Mouse (Mus musculus) lung, adult 2 months (tissue): ENCODE data around the gene Pym1. TPM values are rescaled to one million over a fixed set of nuclear protein-coding genes. Genes with fewer than 3 reads are reported as not detected.
A peak's percentile ranks its signal among the peaks of the same experiment; 100 is the strongest.

Experiments
- DNase-seq: peaks from one replicate; pipeline ENCODE4 v3.0.0; 2022
- H3K4me1 ChIP-seq: fragments of 200-500 bp; 2 replicates; pipeline ENCODE4 v1.6.1; 2011; ENCODE audit warnings: low read length; ENCODE audit not compliant: control insufficient read depth, insufficient read depth
- H3K4me3 ChIP-seq: fragments of 200-500 bp; replicated peaks from 2 replicates; pipeline ENCODE3; 2011; ENCODE audit warnings: low read depth, mild to moderate bottlenecking, control low read depth, low read length; ENCODE audit errors: extremely low read depth
- CTCF ChIP-seq: fragments of 200-500 bp; IDR thresholded peaks from 2 replicates; pipeline ENCODE4 v1.5.1; 2011; ENCODE audit warnings: mild to moderate bottlenecking, low read length, control low read depth; ENCODE audit not compliant: insufficient read depth
- POLR2A ChIP-seq: fragments of 200-500 bp; IDR thresholded peaks from 2 replicates; pipeline ENCODE4 v1.6.1; 2011; ENCODE audit warnings: low read depth, mild to moderate bottlenecking, control low read depth, low read length, borderline replicate concordance; ENCODE audit errors: extremely low read depth
- whole genome bisulfite sequencing: fragments of 180-500 bp; shearing (Covaris S2); methylation state at CpG from one replicate; pipeline ENCODE4 v1.1.7; 2018; 5-methylcytosine and 5-hydroxymethylcytosine counted together
- polyA plus RNA-seq: library from polyadenylated mRNA; depleted of rRNA; stranded (reverse); fragments of >200 nt; gene quantifications from 2 replicates; pipeline ENCODE4 v1.2.3, GENCODE M21; 2012

Gene Pym1
- polyA plus RNA-seq, 1 experiment: 22.4 TPM

- no peaks in the 10 kb centered on the region for H3K4me1 ChIP-seq
- WGBS: 65% methylated on average over 7 of the region's 7 CpGs
- H3K4me3 ChIP-seq: peak within 1 kb of the TSS; percentile 50
- TF ChIP-seq POLR2A (no peak), CTCF (no peak)
- DNase-seq: no peak
Measured at GRCm38 (mm10) chr10:128790398-128791124, 42.9 kb downstream of the Pym1 start, which contains the start of gene Mmp19. TSS of gene Mmp19 (plus strand) at chr10:128790910.

- H3K4me3 ChIP-seq: no peak overlapping the region
- no peaks in the 10 kb centered on the region for H3K4me1 ChIP-seq
- TF ChIP-seq CTCF: no peak
- TF ChIP-seq POLR2A: no peak
- DNase-seq: no peak
Measured at GRCm38 (mm10) chr10:128792041-128792440, 44.4 kb downstream of the Pym1 start.

DNA sequence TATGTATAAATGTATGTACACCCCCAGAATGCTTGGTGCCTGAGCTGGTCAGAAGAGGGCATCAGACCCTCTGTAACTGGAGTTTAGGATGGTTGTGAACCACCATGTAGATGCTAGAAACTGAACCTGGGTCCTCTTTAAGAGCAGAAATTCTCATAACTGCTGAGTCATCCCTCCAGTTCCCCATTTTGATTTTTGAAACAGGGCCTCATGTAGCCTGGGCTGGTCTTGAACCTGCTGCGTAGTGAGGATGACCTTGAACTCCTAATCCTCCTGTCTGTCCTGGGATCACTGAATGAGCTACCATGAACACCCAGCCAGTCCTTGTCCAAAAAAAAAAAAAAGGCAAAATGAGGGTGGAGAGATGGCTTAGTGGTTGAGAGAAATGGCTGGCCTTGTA, 45.6 kb downstream of the Pym1 start:
- 95% methylated on average over 1 of the region's 1 CpGs for WGBS
- TF ChIP-seq POLR2A: no peak
- no peak overlapping the region for H3K4me3 ChIP-seq
- DNase-seq: no peak
- no peaks in the 10 kb centered on the region for H3K4me1 ChIP-seq

DNA sequence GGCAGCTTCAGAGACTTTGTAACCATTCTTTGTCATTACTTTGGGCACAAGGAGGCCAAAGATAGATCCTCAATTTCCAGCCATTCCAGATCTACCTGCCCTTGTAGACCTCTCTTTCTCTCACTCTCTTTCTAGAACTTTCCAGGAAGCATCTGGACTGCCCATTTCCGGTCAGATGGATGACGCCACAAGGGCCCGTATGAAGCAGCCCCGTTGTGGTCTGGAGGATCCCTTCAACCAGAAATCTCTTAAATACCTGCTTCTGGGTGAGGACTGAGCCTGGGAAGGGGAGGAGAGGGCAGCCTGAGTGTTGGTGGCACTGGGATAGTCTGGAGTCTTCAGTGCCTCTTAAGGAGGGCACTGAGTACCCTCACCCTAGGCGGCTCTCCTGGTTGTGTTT, 46.7 kb downstream of the Pym1 start:
- DNase-seq: no peak
- H3K4me1 ChIP-seq: no peaks in the 10 kb centered on the region
- no peak overlapping the region for H3K4me3 ChIP-seq
- no peak for TF ChIP-seq CTCF
- no peak for TF ChIP-seq POLR2A
- 68% methylated on average over 5 of the region's 5 CpGs for WGBS

GRCm38 (mm10) chr10:128795581-128795980, 47.9 kb downstream of the Pym1 start:
- DNase-seq: no peak
- Histone ChIP-seq H3K4me3 (no peak overlapping the region), H3K4me1 (no peaks in the 10 kb centered on the region)
- TF ChIP-seq CTCF (no peak), POLR2A (no peak)
- 88% methylated on average over 3 of the region's 3 CpGs for whole genome bisulfite sequencing

DNA sequence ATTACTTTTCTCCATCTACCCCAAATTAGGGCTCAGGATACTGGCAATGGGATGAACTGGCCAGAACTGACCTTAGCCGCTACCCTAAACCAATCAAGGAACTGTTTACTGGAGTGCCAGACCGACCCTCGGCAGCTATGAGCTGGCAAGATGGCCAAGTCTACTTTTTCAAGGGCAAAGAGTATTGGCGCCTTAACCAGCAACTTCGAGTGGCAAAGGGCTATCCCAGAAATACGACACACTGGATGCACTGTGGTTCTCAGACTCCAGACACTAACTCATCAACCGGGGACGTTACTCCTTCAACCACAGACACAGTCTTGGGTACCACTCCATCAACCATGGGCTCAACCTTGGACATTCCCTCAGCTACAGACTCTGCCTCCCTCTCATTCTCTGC, 51.0 kb downstream of the Pym1 start:
- 92% methylated on average over 8 of the region's 8 CpGs for WGBS

GRCm38 (mm10) chr10:128801981-128802495, 54.3 kb downstream of the Pym1 start:
- H3K4me1 ChIP-seq: peaks cover 8% of the 10 kb centered on the region; the same call in 1 of the 2 replicates
- H3K4me3 ChIP-seq: no peak overlapping the region
- TF ChIP-seq POLR2A: no peak
- no peak for TF ChIP-seq CTCF
- WGBS: 89% methylated on average over 16 of the region's 16 CpGs
- no peak for DNase-seq

More for the DNA sequence above, 51.0 kb downstream of the Pym1 start:
- no peak overlapping the region for H3K4me3 ChIP-seq
- H3K4me1 ChIP-seq: peaks cover 2% of the 10 kb centered on the region; the same call in 1 of the 2 replicates
- DNase-seq: no peak
- no peak for TF ChIP-seq CTCF
- TF ChIP-seq POLR2A: no peak

DNA sequence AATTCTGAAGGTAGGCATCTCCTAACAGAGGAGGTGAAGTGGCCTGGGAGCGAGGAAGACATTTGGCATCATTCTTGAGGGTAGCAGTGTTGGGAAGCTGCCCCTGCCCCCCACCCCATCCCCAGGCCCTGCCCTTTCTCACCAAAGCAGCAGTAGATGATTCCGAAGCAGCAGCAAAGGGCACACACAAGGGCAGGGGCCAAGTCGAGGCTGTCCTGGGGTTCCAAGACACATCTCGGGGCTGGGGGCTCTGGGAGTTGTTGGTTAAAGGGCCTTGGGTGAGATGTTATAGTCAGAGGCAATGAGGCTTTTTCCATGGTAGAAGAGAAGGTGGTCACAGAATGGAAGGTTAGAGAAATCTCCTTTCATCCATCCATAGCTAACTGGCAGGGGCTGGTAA, 55.3 kb downstream of the Pym1 start:
- WGBS: 64% methylated on average over 4 of the region's 4 CpGs
- H3K4me3 ChIP-seq: no peak overlapping the region
- DNase-seq: no peak
- peaks cover 10% of the 10 kb centered on the region; the same call in 1 of the 2 replicates for H3K4me1 ChIP-seq
- TF ChIP-seq POLR2A (no peak), CTCF (no peak)

DNA sequence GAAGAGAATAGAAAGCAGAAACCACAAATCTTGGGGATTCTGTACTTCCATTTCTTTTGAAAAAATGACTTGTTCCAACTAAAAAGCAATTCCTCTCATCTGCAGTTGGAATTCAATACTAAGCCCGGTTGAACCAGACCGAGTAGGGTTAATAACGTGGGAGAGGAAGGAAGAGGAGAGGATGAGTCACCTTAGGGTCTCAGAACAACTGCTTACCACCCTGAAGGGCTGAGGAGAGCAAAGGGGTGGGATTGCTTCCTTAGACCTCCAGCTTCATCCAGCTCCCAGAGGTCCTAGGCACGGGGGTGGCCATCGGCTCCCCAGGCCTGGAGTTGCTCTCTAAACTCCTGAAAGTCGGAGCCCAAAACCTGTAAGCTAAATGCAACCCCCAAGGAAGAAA, 55.7 kb downstream of the Pym1 start:
- no peak for DNase-seq
- WGBS: 6% methylated on average over 6 of the region's 6 CpGs
- H3K4me1 ChIP-seq: peaks cover 10% of the 10 kb centered on the region; the same call in 1 of the 2 replicates
- H3K4me3 ChIP-seq: peak overlapping the region; percentile 42
- TF ChIP-seq CTCF (no peak), POLR2A (no peak)

DNA sequence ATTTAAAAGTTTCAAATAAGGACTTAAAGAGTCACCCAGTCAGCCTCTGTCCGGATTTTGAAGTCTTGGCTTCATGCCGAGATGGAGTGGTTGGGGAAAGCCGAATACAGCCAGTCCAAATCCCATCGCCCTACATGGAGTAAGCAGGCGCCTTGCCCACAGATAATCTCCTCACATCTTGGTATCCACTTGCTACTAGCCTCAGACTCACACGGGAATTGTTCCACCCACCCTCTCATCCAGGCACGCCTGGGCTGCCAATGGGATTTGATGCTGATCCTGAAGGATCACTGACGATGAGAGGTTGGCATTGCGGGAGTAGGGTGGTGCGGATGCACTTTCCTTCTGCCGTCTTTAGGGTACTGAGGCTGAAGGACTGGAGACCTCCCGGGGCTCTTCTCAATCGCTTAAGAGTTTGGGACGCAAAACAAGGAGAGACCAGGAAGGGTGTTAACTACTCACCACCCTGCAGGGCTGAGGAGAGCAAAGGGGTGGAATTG, 56.1 kb downstream of the Pym1 start, which contains the start of gene Dnajc14:
Gene Dnajc14, plus strand, starts transcription at position 292 of the 500 bp plus-strand sequence.
- peak; percentile 62 for DNase-seq
- WGBS: under 1% methylated on average over 14 of the region's 14 CpGs
- TF ChIP-seq POLR2A (peak; percentile 34; the same call in 1 of the 2 replicates), CTCF (no peak)
- Histone ChIP-seq H3K4me3 (peak within 1 kb of the TSS; percentile 92), H3K4me1 (peaks cover 10% of the 10 kb centered on the region; the same call in 1 of the 2 replicates)
